Mouse (Mus musculus) heart, embryonic 14.5 days (tissue): Measurements from ENCODE around the gene Mndal. TPM values are rescaled to one million over a fixed set of nuclear protein-coding genes. Genes with fewer than 3 reads are reported as not detected.
"Not testable (repeated sequence)": the region's sequence is repeated elsewhere in the genome, so short reads cannot be mapped to it uniquely, and the experiment has no call there.

Experiments used
- ATAC-seq: fragments of 200-750 bp; cut with Nextera tagmentation; 2 replicates; pipeline ENCODE4 v1.8.0; 2017; ENCODE audit warnings: low read depth, moderate TSS enrichment; ENCODE audit not compliant: insufficient number of reproducible peaks, insufficient read depth, low FRiP score
- H3K27ac ChIP-seq, 2 experiments: fragments of 200-500 bp in 1 of 2; fragments of 300-500 bp in 1 of 2; sonication (generic) in 1 of 2; replicated peaks in 1 of 2; 2 replicates each; pipeline ENCODE4 v1.5.1; 2012 to 2014; ENCODE audit warnings: low read depth in 2 of 2, low read length in 2 of 2, control low read depth in 1 of 2, mild to moderate bottlenecking in 1 of 2, mixed read lengths in 1 of 2; ENCODE audit not compliant: control insufficient read depth in 1 of 2, insufficient read depth in 1 of 2
- H3K27me3 ChIP-seq: fragments of 300-500 bp; sonication (generic); 2 replicates; pipeline ENCODE4 v1.6.1; 2014; ENCODE audit warnings: mild to moderate bottlenecking, low read length, control low read depth; ENCODE audit not compliant: control insufficient read depth, insufficient read depth
- H3K36me3 ChIP-seq: fragments of 300-500 bp; sonication (generic); 2 replicates; pipeline ENCODE4 v1.6.1; 2014; ENCODE audit warnings: mild to moderate bottlenecking, control low read depth, low read length, mixed read lengths; ENCODE audit not compliant: control insufficient read depth, insufficient read depth
- H3K4me1 ChIP-seq, 2 experiments: fragments of 200-500 bp in 1 of 2; fragments of 300-500 bp in 1 of 2; sonication (generic) in 1 of 2; 2 replicates each; pipeline ENCODE4 v1.6.1; 2012 to 2014; ENCODE audit warnings: low read length in 2 of 2, control low read depth in 1 of 2, mixed read lengths in 1 of 2; ENCODE audit not compliant: control insufficient read depth in 2 of 2, insufficient read depth in 2 of 2
- H3K4me2 ChIP-seq: fragments of 300-500 bp; sonication (generic); 2 replicates; pipeline ENCODE4 v1.6.1; 2014; ENCODE audit warnings: mild to moderate bottlenecking, low read length
- H3K4me3 ChIP-seq, 2 experiments: fragments of 200-500 bp in 1 of 2; fragments of 300-500 bp in 1 of 2; sonication (generic) in 1 of 2; 2 replicates each; pipeline ENCODE4 v1.5.1; 2012 to 2014; ENCODE audit warnings: low read length in 2 of 2, mild to moderate bottlenecking in 2 of 2, control low read depth in 1 of 2, low read depth in 1 of 2, moderate library complexity in 1 of 2; ENCODE audit not compliant: control insufficient read depth in 1 of 2, insufficient read depth in 1 of 2
- H3K9ac ChIP-seq: fragments of 300-500 bp; sonication (generic); 2 replicates; pipeline ENCODE4 v1.6.1; 2014; ENCODE audit warnings: mild to moderate bottlenecking, low read length
- H3K9me3 ChIP-seq: fragments of 300-500 bp; sonication (generic); 2 replicates; pipeline ENCODE4 v1.6.1; 2016; ENCODE audit warnings: low read length, control low read depth; ENCODE audit not compliant: control insufficient read depth
- WGBS: fragments of 180-500 bp; shearing (Covaris S2); extraction: QIAGEN DNeasy Blood & Tissue Kit; methylation state at CpG from one replicate; pipeline ENCODE4 v1.1.7; 2014; 5-methylcytosine and 5-hydroxymethylcytosine counted together
- polyA plus RNA-seq: library from polyadenylated mRNA; unstranded; fragments of >200 nt; fragmentation: Nextera tagmentation; extraction: Ambion mirVana; gene quantifications from 2 replicates; pipeline ENCODE4 v1.2.1, GENCODE M21; 2014

Gene Mndal
- polyA plus RNA-seq, result 3.1 and 3.9 TPM in 2 replicates

GRCm38 (mm10) chr1:173941924-173942779 is at the start of gene Mndal, which contains the start of gene Ifi203:
TSS of gene Mndal (minus strand) at chr1:173942491.
TSS of gene Ifi203 (minus strand) at chr1:173942672.
- H3K36me3 ChIP-seq, H3K4me3 ChIP-seq, ATAC-seq, H3K9ac ChIP-seq, H3K4me2 ChIP-seq, H3K27me3 ChIP-seq, H3K4me1 ChIP-seq, H3K27ac ChIP-seq, H3K9me3 ChIP-seq: not testable (repeated sequence)
- WGBS, result 60% methylated on average over 3 of the region's 3 CpGs

GRCm38 (mm10) chr1:173982694-173983305 is 40.5 kb upstream of the Mndal start, which contains the start of gene Ifi202b:
TSS of gene Ifi202b (minus strand) at chr1:173982744.
- H3K36me3 ChIP-seq, H3K27me3 ChIP-seq, H3K9ac ChIP-seq, H3K4me2 ChIP-seq, H3K4me3 ChIP-seq, H3K9me3 ChIP-seq, H3K4me1 ChIP-seq, ATAC-seq, H3K27ac ChIP-seq: not testable (repeated sequence)
- 82% methylated on average over 6 of the region's 6 CpGs for WGBS

- H3K36me3 ChIP-seq, H3K4me3 ChIP-seq, H3K9ac ChIP-seq, H3K27ac ChIP-seq, ATAC-seq, H3K9me3 ChIP-seq, H3K4me1 ChIP-seq, H3K27me3 ChIP-seq, H3K4me2 ChIP-seq: not testable (repeated sequence)
- 3% methylated on average over 3 of the region's 3 CpGs for WGBS
Measured at GRCm38 (mm10) chr1:173981038-173981437, 38.7 kb upstream of the Mndal start.

- ATAC-seq, result no peak
- H3K36me3 ChIP-seq, result no peaks in the 10 kb centered on the region
- H3K4me2 ChIP-seq, result no peak overlapping the region
- 0 out of 4 replicates have a peak, but pooled peaks cover 0 to 3% of the 10 kb centered on the region in 2 experiments for H3K4me1 ChIP-seq
- no peak overlapping the region for H3K27ac ChIP-seq
- no peak overlapping the region for H3K9ac ChIP-seq
- H3K4me3 ChIP-seq, result no peak overlapping the region
- no peaks in the 10 kb centered on the region for H3K9me3 ChIP-seq
- no peaks in the 10 kb centered on the region for H3K27me3 ChIP-seq
Measured at GRCm38 (mm10) chr1:173977622-173978021, 35.3 kb upstream of the Mndal start.

- Histone ChIP-seq H3K9ac (no peak overlapping the region), H3K4me1 (no peaks in the 10 kb centered on the region), H3K27ac (no peak overlapping the region), H3K4me2 (no peak overlapping the region), H3K36me3 (no peaks in the 10 kb centered on the region), H3K9me3 (no peaks in the 10 kb centered on the region), H3K4me3 (no peak overlapping the region), H3K27me3 (no peaks in the 10 kb centered on the region)
- ATAC-seq, result no peak
Measured at GRCm38 (mm10) chr1:173973111-173973510, 30.8 kb upstream of the Mndal start.

GRCm38 (mm10) chr1:173961491-173961890 is 19.2 kb upstream of the Mndal start:
- H3K9ac ChIP-seq, H3K4me1 ChIP-seq, H3K4me3 ChIP-seq, ATAC-seq, H3K27me3 ChIP-seq, H3K27ac ChIP-seq, H3K36me3 ChIP-seq, H3K9me3 ChIP-seq, H3K4me2 ChIP-seq: not testable (repeated sequence)
- 91% methylated on average over 1 of the region's 1 CpGs for WGBS

- not testable (repeated sequence) for H3K4me2 ChIP-seq, H3K4me3 ChIP-seq, ATAC-seq, H3K27ac ChIP-seq, H3K9ac ChIP-seq, H3K36me3 ChIP-seq, H3K27me3 ChIP-seq, H3K4me1 ChIP-seq, H3K9me3 ChIP-seq
- WGBS, result 55% methylated on average over 3 of the region's 3 CpGs
Measured at GRCm38 (mm10) chr1:173959998-173960397, 17.7 kb upstream of the Mndal start.
